Mouse (Mus musculus) urinary bladder, postnatal 10 days (tissue): ENCODE measurements around the gene Abhd18.

Experiments used
- DNase-seq: peaks from one replicate; pipeline ENCODE4 v3.0.0; 2022; ENCODE audit warnings: low spot score

Gene Abhd18

GRCm38 (mm10) chr3:40950601-40951201, 103.9 kb downstream of the Abhd18 start:
- no peak for DNase-seq

GRCm38 (mm10) chr3:40951365-40951764, 104.6 kb downstream of the Abhd18 start:
- no peak for DNase-seq

- no peak for DNase-seq
Observed at GRCm38 (mm10) chr3:40952606-40953005, 105.8 kb downstream of the Abhd18 start.

- DNase-seq = no peak
Observed at GRCm38 (mm10) chr3:40954792-40955191, 108.0 kb downstream of the Abhd18 start.

GRCm38 (mm10) chr3:40958831-40959230, 112.1 kb downstream of the Abhd18 start:
- no peak for DNase-seq

GRCm38 (mm10) chr3:40980758-40981157, 134.0 kb downstream of the Abhd18 start:
- no peak for DNase-seq

- no peak for DNase-seq
Observed at GRCm38 (mm10) chr3:40987539-40987938, 140.8 kb downstream of the Abhd18 start.
